Mouse (Mus musculus) stomach, embryonic 15.5 days (tissue): ENCODE data around the gene Efna1. TPM values are rescaled to one million over a fixed set of nuclear protein-coding genes. Genes with fewer than 3 reads are reported as not detected.

Source experiments
- ATAC-seq: fragments of 200-750 bp; cut with Nextera tagmentation; 2 replicates; pipeline ENCODE4 v1.8.0; 2017; ENCODE audit warnings: low read depth, moderate number of reproducible peaks, moderate TSS enrichment; ENCODE audit not compliant: insufficient read depth, low FRiP score
- H3K27ac ChIP-seq: fragments of 300-500 bp; sonication (generic); 2 replicates; pipeline ENCODE4 v1.5.1; 2015; ENCODE audit warnings: mild to moderate bottlenecking, inconsistent platforms
- H3K27me3 ChIP-seq: fragments of 300-500 bp; sonication (generic); replicated peaks from 2 replicates; pipeline ENCODE4 v1.6.1; 2015; ENCODE audit warnings: inconsistent platforms
- H3K36me3 ChIP-seq: fragments of 300-500 bp; sonication (generic); 2 replicates; pipeline ENCODE4 v1.6.1; 2015; ENCODE audit warnings: inconsistent platforms
- H3K4me1 ChIP-seq: fragments of 300-500 bp; sonication (generic); 2 replicates; pipeline ENCODE4 v1.6.1; 2015; ENCODE audit warnings: inconsistent platforms
- H3K4me2 ChIP-seq: fragments of 300-500 bp; sonication (generic); 2 replicates; pipeline ENCODE4 v1.6.1; 2015; ENCODE audit warnings: mild to moderate bottlenecking, inconsistent platforms
- H3K4me3 ChIP-seq: fragments of 300-500 bp; sonication (generic); replicated peaks from 2 replicates; pipeline ENCODE4 v1.5.1; 2015; ENCODE audit warnings: inconsistent platforms
- H3K9ac ChIP-seq: fragments of 300-500 bp; sonication (generic); 2 replicates; pipeline ENCODE4 v1.6.1; 2015; ENCODE audit warnings: inconsistent platforms
- H3K9me3 ChIP-seq: fragments of 300-500 bp; sonication (generic); 2 replicates; pipeline ENCODE4 v1.6.1; 2016; ENCODE audit warnings: inconsistent platforms
- WGBS: fragments of 180-500 bp; shearing (Covaris S2); methylation state at CpG from one replicate; pipeline ENCODE4 v1.1.7; 2015; 5-methylcytosine and 5-hydroxymethylcytosine counted together
- polyA plus RNA-seq: library from polyadenylated mRNA; unstranded; fragments of >200 nt; fragmentation: Nextera tagmentation; extraction: Ambion mirVana; gene quantifications from 2 replicates; pipeline ENCODE4 v1.2.1, GENCODE M21; 2015

Efna1 gene
- 41.4 and 46.1 TPM in 2 replicates for polyA plus RNA-seq

- Histone ChIP-seq H3K4me1 (peaks cover 42% of the 10 kb centered on the region), H3K9ac (peak within 1 kb of the TSS; percentile 73; the same call in 1 of the 2 replicates), H3K9me3 (no peaks in the 10 kb centered on the region), H3K27ac (peak within 1 kb of the TSS; percentile 93), H3K27me3 (no peaks in the 10 kb centered on the region), H3K36me3 (no peaks in the 10 kb centered on the region), H3K4me3 (peak within 1 kb of the TSS; percentile 64), H3K4me2 (peak within 1 kb of the TSS; percentile 96)
- ATAC-seq = peak; percentile 61
- under 1% methylated on average over 52 of the region's 52 CpGs for WGBS
These were observed at the start of gene Efna1 for GRCm38 (mm10) chr3:89280606-89281511. Efna1 (minus strand) TSS chr3:89281142.

GRCm38 (mm10) chr3:89330346-89330745, 49.4 kb upstream of the Efna1 start:
- ATAC-seq = no peak
- 59% methylated on average over 3 of the region's 3 CpGs for WGBS
- Histone ChIP-seq H3K27ac (no peak overlapping the region), H3K36me3 (peaks cover 16% of the 10 kb centered on the region; the same call in 1 of the 2 replicates), H3K4me1 (peaks cover 27% of the 10 kb centered on the region), H3K4me3 (no peak overlapping the region), H3K9me3 (no peaks in the 10 kb centered on the region), H3K9ac (no peak overlapping the region), H3K4me2 (no peak overlapping the region), H3K27me3 (no peaks in the 10 kb centered on the region)

GRCm38 (mm10) chr3:89328623-89329022, 47.7 kb upstream of the Efna1 start:
- Histone ChIP-seq H3K9me3 (no peaks in the 10 kb centered on the region), H3K36me3 (peaks cover 4% of the 10 kb centered on the region; the same call in 1 of the 2 replicates), H3K4me3 (no peak overlapping the region), H3K4me1 (peaks cover 27% of the 10 kb centered on the region), H3K9ac (no peak overlapping the region), H3K4me2 (no peak overlapping the region), H3K27ac (no peak overlapping the region), H3K27me3 (no peaks in the 10 kb centered on the region)
- no peak for ATAC-seq
- WGBS = 14% methylated on average over 4 of the region's 4 CpGs

- Histone ChIP-seq H3K27me3 (no peaks in the 10 kb centered on the region), H3K36me3 (no peaks in the 10 kb centered on the region), H3K27ac (no peak overlapping the region), H3K4me3 (no peak overlapping the region), H3K4me1 (peaks cover 24% of the 10 kb centered on the region), H3K9me3 (no peaks in the 10 kb centered on the region), H3K9ac (no peak overlapping the region), H3K4me2 (no peak overlapping the region)
- 26% methylated on average over 9 of the region's 9 CpGs for WGBS
- no peak for ATAC-seq
These were observed 46.5 kb upstream of the Efna1 start for GRCm38 (mm10) chr3:89327371-89327870.

- no peak for ATAC-seq
- no peak overlapping the region for H3K9ac ChIP-seq
- H3K27me3 ChIP-seq = peaks cover 8% of the 10 kb centered on the region; the same call in 1 of the 2 replicates
- H3K27ac ChIP-seq = no peak overlapping the region
- no peak overlapping the region for H3K4me3 ChIP-seq
- H3K4me1 ChIP-seq = peaks cover 26% of the 10 kb centered on the region
- H3K36me3 ChIP-seq = no peaks in the 10 kb centered on the region
- WGBS = 90% methylated on average over 8 of the region's 8 CpGs
- H3K9me3 ChIP-seq = no peaks in the 10 kb centered on the region
- no peak overlapping the region for H3K4me2 ChIP-seq
These were observed 44.9 kb upstream of the Efna1 start for GRCm38 (mm10) chr3:89325882-89326281.

GRCm38 (mm10) chr3:89322514-89323165, 41.7 kb upstream of the Efna1 start, which contains the start of gene Efna3:
Efna3 (minus strand) TSS chr3:89322965.
- peak within 1 kb of the TSS; percentile 59 for H3K4me3 ChIP-seq
- H3K4me1 ChIP-seq = peaks cover 39% of the 10 kb centered on the region
- H3K9ac ChIP-seq = peak within 1 kb of the TSS; percentile 17; the same call in 1 of the 2 replicates
- H3K27ac ChIP-seq = no peak within 1 kb of the TSS
- H3K27me3 ChIP-seq = peaks cover 35% of the 10 kb centered on the region
- under 1% methylated on average over 49 of the region's 53 CpGs for WGBS
- H3K36me3 ChIP-seq = no peaks in the 10 kb centered on the region
- ATAC-seq = peak; percentile 45; the same call in 1 of the 2 replicates
- H3K9me3 ChIP-seq = no peaks in the 10 kb centered on the region
- H3K4me2 ChIP-seq = peak within 1 kb of the TSS; percentile 98

- Histone ChIP-seq H3K27ac (no peak overlapping the region), H3K36me3 (no peaks in the 10 kb centered on the region), H3K9me3 (no peaks in the 10 kb centered on the region), H3K4me1 (peaks cover 43% of the 10 kb centered on the region), H3K9ac (peak overlapping the region; percentile 17; the same call in 1 of the 2 replicates), H3K27me3 (peaks cover 35% of the 10 kb centered on the region), H3K4me2 (peak overlapping the region; percentile 98), H3K4me3 (peak overlapping the region; percentile 59)
- no peak for ATAC-seq
- WGBS = 2% methylated on average over 14 of the region's 14 CpGs
These were observed 41.2 kb upstream of the Efna1 start for GRCm38 (mm10) chr3:89322131-89322500.

- Histone ChIP-seq H3K27ac (no peak overlapping the region), H3K4me3 (peak overlapping the region; percentile 59), H3K9ac (0 out of 2 replicates have a peak overlapping the region, but pooled peaks have one; percentile 35), H3K27me3 (peaks cover 35% of the 10 kb centered on the region), H3K4me1 (peaks cover 48% of the 10 kb centered on the region), H3K9me3 (no peaks in the 10 kb centered on the region), H3K4me2 (peak overlapping the region; percentile 98), H3K36me3 (no peaks in the 10 kb centered on the region)
- 1% methylated on average over 64 of the region's 66 CpGs for WGBS
- ATAC-seq = no peak; the same call in 1 of the 2 replicates
These were observed 40.5 kb upstream of the Efna1 start for GRCm38 (mm10) chr3:89321183-89322130.

GRCm38 (mm10) chr3:89320581-89321182, 39.7 kb upstream of the Efna1 start:
- peaks cover 56% of the 10 kb centered on the region for H3K4me1 ChIP-seq
- peak overlapping the region; percentile 59 for H3K4me3 ChIP-seq
- no peaks in the 10 kb centered on the region for H3K36me3 ChIP-seq
- peak overlapping the region; percentile 98 for H3K4me2 ChIP-seq
- H3K27me3 ChIP-seq = peaks cover 35% of the 10 kb centered on the region
- under 1% methylated on average over 29 of the region's 41 CpGs for WGBS
- no peaks in the 10 kb centered on the region for H3K9me3 ChIP-seq
- peak overlapping the region; percentile 35; the same call in 1 of the 2 replicates for H3K9ac ChIP-seq
- H3K27ac ChIP-seq = no peak overlapping the region
- no peak for ATAC-seq

GRCm38 (mm10) chr3:89319591-89320350, 38.8 kb upstream of the Efna1 start:
- H3K4me1 ChIP-seq = peaks cover 65% of the 10 kb centered on the region
- 0 out of 2 replicates have a peak overlapping the region, but pooled peaks have one; percentile 35 for H3K27ac ChIP-seq
- peak overlapping the region; percentile 98 for H3K4me2 ChIP-seq
- peaks cover 35% of the 10 kb centered on the region for H3K27me3 ChIP-seq
- 1% methylated on average over 58 of the region's 58 CpGs for WGBS
- H3K36me3 ChIP-seq = no peaks in the 10 kb centered on the region
- peak overlapping the region; percentile 59 for H3K4me3 ChIP-seq
- ATAC-seq = no peak
- H3K9me3 ChIP-seq = no peaks in the 10 kb centered on the region
- H3K9ac ChIP-seq = peak overlapping the region; percentile 14; the same call in 1 of the 2 replicates
